Mouse (Mus musculus) lung, postnatal 0 days (tissue): ENCODE measurements around the gene Ptprg. TPM values are rescaled to one million over a fixed set of nuclear protein-coding genes. Genes with fewer than 3 reads are reported as not detected.

Source experiments
- ATAC-seq: fragments of 200-750 bp; cut with Nextera tagmentation; 2 replicates; pipeline ENCODE4 v1.8.0; 2017; ENCODE audit warnings: moderate library complexity
- DNase-seq: peaks from one replicate; pipeline ENCODE4 v3.0.0-alpha.2; 2016; ENCODE audit warnings: low spot score
- H3K27ac ChIP-seq: fragments of 300-500 bp; sonication (generic); 2 replicates; pipeline ENCODE4 v1.5.1; 2014; ENCODE audit warnings: antibody characterized with exemption, mild to moderate bottlenecking, low read length, mixed read lengths
- H3K27me3 ChIP-seq: fragments of 300-500 bp; sonication (generic); replicated peaks from 2 replicates; pipeline ENCODE4 v1.6.1; 2014; ENCODE audit warnings: low read length, mixed read lengths; ENCODE audit not compliant: insufficient read depth
- H3K36me3 ChIP-seq: fragments of 300-500 bp; sonication (generic); 2 replicates; pipeline ENCODE4 v1.6.1; 2014; ENCODE audit warnings: low read length, mixed read lengths; ENCODE audit not compliant: insufficient read depth
- H3K4me1 ChIP-seq: fragments of 300-500 bp; sonication (generic); 2 replicates; pipeline ENCODE4 v1.6.1; 2014; ENCODE audit warnings: antibody characterized with exemption, low read depth, low read length, mixed read lengths; ENCODE audit not compliant: insufficient read depth
- H3K4me2 ChIP-seq: fragments of 300-500 bp; sonication (generic); replicated peaks from 2 replicates; pipeline ENCODE4 v1.6.1; 2014; ENCODE audit warnings: low read depth, mild to moderate bottlenecking, low read length, moderate library complexity, mixed read lengths
- H3K4me3 ChIP-seq: fragments of 300-500 bp; sonication (generic); 2 replicates; pipeline ENCODE4 v1.5.1; 2014; ENCODE audit warnings: low read depth, low read length
- H3K9ac ChIP-seq: fragments of 300-500 bp; sonication (generic); replicated peaks from 2 replicates; pipeline ENCODE4 v1.6.1; 2014; ENCODE audit warnings: low read depth, mild to moderate bottlenecking
- H3K9me3 ChIP-seq: fragments of 300-500 bp; sonication (generic); 2 replicates; pipeline ENCODE4 v1.6.1; 2016; ENCODE audit warnings: low read length, mixed read lengths
- CTCF ChIP-seq: IDR thresholded peaks from 2 replicates; pipeline ENCODE4 v1.5.1; 2016; ENCODE audit warnings: antibody characterized with exemption, mild to moderate bottlenecking
- EP300 ChIP-seq: IDR thresholded peaks from 2 replicates; pipeline ENCODE4 v1.6.1; 2016; ENCODE audit warnings: antibody characterized with exemption, mild to moderate bottlenecking, control low read depth
- WGBS: fragments of 180-500 bp; shearing (Covaris S2); extraction: QIAGEN DNeasy Blood & Tissue Kit; methylation state at CpG from one replicate; pipeline ENCODE4 v1.1.7; 2014; 5-methylcytosine and 5-hydroxymethylcytosine counted together
- polyA plus RNA-seq: library from polyadenylated mRNA; unstranded; fragments of >200 nt; fragmentation: Nextera tagmentation; extraction: Ambion mirVana; gene quantifications from 2 replicates; pipeline ENCODE4 v1.2.1, GENCODE M21; 2015

Ptprg gene
- polyA plus RNA-seq, 1 experiment from 2014 or later = 19.4 TPM

- Histone ChIP-seq H3K4me1 (no peaks in the 10 kb centered on the region), H3K27ac (no peak overlapping the region), H3K4me2 (no peak overlapping the region), H3K9ac (no peak overlapping the region), H3K27me3 (no peaks in the 10 kb centered on the region), H3K4me3 (no peak overlapping the region), H3K36me3 (no peaks in the 10 kb centered on the region), H3K9me3 (no peaks in the 10 kb centered on the region)
- 67% methylated on average over 7 of the region's 7 CpGs for WGBS
- DNase-seq (no peak), ATAC-seq (no peak)
- no peak for TF ChIP-seq CTCF
- TF ChIP-seq EP300 = no peak
These were observed 111.7 kb downstream of the Ptprg start for GRCm38 (mm10) chr14:11665046-11665445.

DNA sequence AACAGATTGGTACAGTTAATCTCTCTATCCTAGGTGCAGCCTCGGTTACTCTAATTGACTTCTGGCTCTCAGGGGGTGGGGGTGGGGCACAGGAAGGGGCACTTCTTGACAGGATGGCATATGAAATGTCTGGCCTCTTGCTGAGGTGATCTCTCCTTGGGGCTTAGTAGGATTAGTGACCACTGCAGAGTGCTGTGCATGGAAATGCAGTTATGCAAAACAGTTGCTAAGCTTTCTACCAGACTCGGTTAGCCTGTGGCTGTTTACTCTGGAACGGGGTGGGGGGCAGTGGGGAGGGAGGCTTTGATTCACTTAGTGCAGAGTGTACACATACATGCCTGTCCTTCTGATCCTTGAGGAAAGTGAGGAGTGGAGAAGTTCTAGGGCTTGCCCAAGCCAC, 114.4 kb downstream of the Ptprg start:
- no peak overlapping the region for H3K9ac ChIP-seq
- TF ChIP-seq EP300 = no peak
- no peak for TF ChIP-seq CTCF
- H3K27me3 ChIP-seq = no peaks in the 10 kb centered on the region
- no peak overlapping the region for H3K4me3 ChIP-seq
- WGBS = 11% methylated on average over 3 of the region's 3 CpGs
- ATAC-seq (no peak), DNase-seq (no peak)
- H3K4me2 ChIP-seq = no peak overlapping the region
- no peaks in the 10 kb centered on the region for H3K9me3 ChIP-seq
- no peaks in the 10 kb centered on the region for H3K36me3 ChIP-seq
- H3K27ac ChIP-seq = no peak overlapping the region
- H3K4me1 ChIP-seq = no peaks in the 10 kb centered on the region

- no peak overlapping the region for H3K4me3 ChIP-seq
- H3K4me1 ChIP-seq = no peaks in the 10 kb centered on the region
- no peaks in the 10 kb centered on the region for H3K9me3 ChIP-seq
- DNase-seq = no peak
- H3K27me3 ChIP-seq = no peaks in the 10 kb centered on the region
- no peaks in the 10 kb centered on the region for H3K36me3 ChIP-seq
- TF ChIP-seq CTCF (no peak), EP300 (no peak)
- ATAC-seq = no peak
- no peak overlapping the region for H3K9ac ChIP-seq
- H3K27ac ChIP-seq = no peak overlapping the region
- 43% methylated on average over 6 of the region's 6 CpGs for WGBS
- no peak overlapping the region for H3K4me2 ChIP-seq
These were observed 117.5 kb downstream of the Ptprg start for GRCm38 (mm10) chr14:11670847-11671246.

DNA sequence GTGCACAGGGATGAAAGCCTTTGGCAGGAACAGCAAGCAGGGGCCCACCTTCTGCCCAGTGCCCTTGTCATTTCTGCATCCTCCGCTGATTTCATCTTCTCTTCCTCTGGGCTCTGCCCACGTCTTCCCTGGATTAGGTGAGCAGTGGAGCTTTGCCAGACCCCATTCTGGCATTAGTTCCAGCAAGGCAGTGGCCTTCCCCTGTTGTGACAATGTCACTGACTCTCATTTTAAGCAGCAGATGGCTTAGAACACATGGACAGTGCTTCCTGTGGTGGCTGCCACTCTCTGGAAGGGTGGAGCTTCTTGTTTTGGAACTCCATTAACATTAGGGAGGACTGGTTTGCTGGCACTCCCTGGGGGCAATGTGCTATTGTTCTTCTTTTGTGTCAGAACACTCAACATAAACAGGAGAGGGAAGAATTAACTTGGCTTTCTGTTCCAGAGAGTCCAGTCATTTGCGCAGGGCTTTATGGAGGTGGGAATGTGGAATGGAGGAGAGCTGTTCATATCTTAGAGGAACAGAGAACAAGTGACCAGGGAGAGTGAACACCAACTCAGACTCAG, 119.7 kb downstream of the Ptprg start:
- Histone ChIP-seq H3K4me3 (no peak overlapping the region), H3K27me3 (no peaks in the 10 kb centered on the region), H3K4me2 (no peak overlapping the region), H3K27ac (no peak overlapping the region), H3K9ac (no peak overlapping the region), H3K9me3 (no peaks in the 10 kb centered on the region), H3K4me1 (no peaks in the 10 kb centered on the region), H3K36me3 (no peaks in the 10 kb centered on the region)
- 74% methylated on average over 3 of the region's 3 CpGs for WGBS
- no peak for ATAC-seq
- TF ChIP-seq EP300 = no peak
- no peak for TF ChIP-seq CTCF
- DNase-seq = no peak

GRCm38 (mm10) chr14:11678201-11678600, 124.9 kb downstream of the Ptprg start:
- no peak for ATAC-seq
- WGBS = 66% methylated on average over 4 of the region's 4 CpGs

GRCm38 (mm10) chr14:11679741-11680140, 126.4 kb downstream of the Ptprg start:
- TF ChIP-seq CTCF = no peak
- Histone ChIP-seq H3K27me3 (no peaks in the 10 kb centered on the region), H3K4me2 (no peak overlapping the region), H3K4me1 (no peaks in the 10 kb centered on the region; the same call in 1 of the 2 replicates), H3K4me3 (no peak overlapping the region), H3K9me3 (no peaks in the 10 kb centered on the region), H3K9ac (no peak overlapping the region), H3K36me3 (no peaks in the 10 kb centered on the region), H3K27ac (no peak overlapping the region)
- ATAC-seq (no peak), DNase-seq (no peak)
- 79% methylated on average over 3 of the region's 3 CpGs for WGBS

More at GRCm38 (mm10) chr14:11678201-11678600, 124.9 kb downstream of the Ptprg start:
- H3K4me2 ChIP-seq = no peak overlapping the region
- H3K36me3 ChIP-seq = no peaks in the 10 kb centered on the region
- no peaks in the 10 kb centered on the region; the same call in 1 of the 2 replicates for H3K4me1 ChIP-seq
- DNase-seq = no peak
- no peak overlapping the region for H3K9ac ChIP-seq
- no peaks in the 10 kb centered on the region for H3K9me3 ChIP-seq
- no peak overlapping the region for H3K4me3 ChIP-seq
- no peaks in the 10 kb centered on the region for H3K27me3 ChIP-seq
- TF ChIP-seq CTCF = no peak
- no peak for TF ChIP-seq EP300
- no peak overlapping the region for H3K27ac ChIP-seq

- Histone ChIP-seq H3K36me3 (no peaks in the 10 kb centered on the region), H3K9ac (no peak overlapping the region), H3K27ac (no peak overlapping the region), H3K4me3 (no peak overlapping the region), H3K27me3 (no peaks in the 10 kb centered on the region), H3K4me2 (no peak overlapping the region), H3K4me1 (no peaks in the 10 kb centered on the region; the same call in 1 of the 2 replicates), H3K9me3 (no peaks in the 10 kb centered on the region)
- WGBS = 59% methylated on average over 2 of the region's 2 CpGs
- no peak for TF ChIP-seq CTCF
- TF ChIP-seq EP300 = 0 out of 2 replicates have a peak, but pooled peaks have one; percentile 40
- DNase-seq (peak; percentile 38), ATAC-seq (peak; percentile 34; the same call in 1 of the 2 replicates)
These were observed 127.3 kb downstream of the Ptprg start for GRCm38 (mm10) chr14:11680621-11681020.
